Mouse (Mus musculus): ENCODE data around the gene Gpr1.
"Not testable (repeated sequence)": the region's sequence is repeated elsewhere in the genome, so short reads cannot be mapped to it uniquely, and the experiment has no call there.

Gene Gpr1

DNA sequence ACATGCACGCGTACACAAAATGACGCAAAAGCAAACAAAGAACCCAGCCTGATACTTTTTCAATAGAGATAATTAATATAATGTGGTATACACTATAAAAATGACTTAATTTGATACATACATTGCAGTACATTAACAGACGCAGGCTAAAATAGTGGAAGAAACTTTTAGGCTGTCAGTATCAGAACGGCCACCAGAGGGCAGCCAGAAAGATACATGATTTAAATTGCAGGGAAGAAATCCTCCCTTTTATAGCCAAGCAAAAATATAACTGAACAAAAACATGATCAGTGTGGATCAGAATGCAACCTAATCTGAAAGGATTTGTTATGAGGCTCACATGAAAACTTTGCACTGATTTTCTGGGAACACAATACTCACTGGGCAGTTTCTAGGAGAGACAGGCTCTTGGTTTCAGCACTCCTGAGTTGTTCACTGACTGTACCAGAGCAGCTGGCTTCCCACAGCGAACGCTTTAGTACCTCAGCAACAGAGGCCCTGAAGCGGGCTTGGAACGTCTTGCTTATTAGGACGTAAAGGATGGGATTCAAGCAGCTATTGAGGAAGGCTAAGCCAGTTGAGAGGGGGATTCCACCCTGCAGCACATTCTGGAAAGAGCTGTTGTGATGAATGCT is 31.6 kb downstream of the Gpr1 start:
- in situ Hi-C loops (cut with MboI; ENCODE audit: unreplicated experiment in 2 of 2), result loop anchor here in 1 of 2 experiments (25.0 kb wide), 1 partner anchor 555 kb away; the partner anchor contains the start of genes Fastkd2 and Mdh1b

DNA sequence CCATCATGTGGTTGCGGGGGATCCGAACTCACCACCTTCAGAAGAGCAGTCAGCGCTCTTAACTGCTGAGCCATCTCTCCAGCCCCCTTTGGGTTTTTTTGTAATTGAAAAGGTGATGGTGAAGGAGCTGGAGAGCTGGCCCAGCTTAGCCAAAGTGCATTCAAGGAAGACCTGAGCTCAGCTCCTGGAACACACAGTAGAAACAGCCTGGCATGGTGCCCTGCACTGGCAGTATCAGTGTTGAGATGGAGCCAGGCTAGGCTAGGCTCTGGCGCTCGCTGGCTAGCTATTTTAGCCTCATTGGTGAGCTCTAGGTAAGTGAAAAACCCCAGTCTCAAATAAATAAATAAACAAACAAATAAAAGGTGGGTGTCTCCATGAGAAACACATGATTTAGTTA is 32.1 kb downstream of the Gpr1 start:
- in situ Hi-C loops (cut with MboI; ENCODE audit: unreplicated experiment in 2 of 2), result loop anchor here in 1 of 2 experiments (25.0 kb wide), 1 partner anchor 555 kb away; the partner anchor contains the start of genes Fastkd2 and Mdh1b

DNA sequence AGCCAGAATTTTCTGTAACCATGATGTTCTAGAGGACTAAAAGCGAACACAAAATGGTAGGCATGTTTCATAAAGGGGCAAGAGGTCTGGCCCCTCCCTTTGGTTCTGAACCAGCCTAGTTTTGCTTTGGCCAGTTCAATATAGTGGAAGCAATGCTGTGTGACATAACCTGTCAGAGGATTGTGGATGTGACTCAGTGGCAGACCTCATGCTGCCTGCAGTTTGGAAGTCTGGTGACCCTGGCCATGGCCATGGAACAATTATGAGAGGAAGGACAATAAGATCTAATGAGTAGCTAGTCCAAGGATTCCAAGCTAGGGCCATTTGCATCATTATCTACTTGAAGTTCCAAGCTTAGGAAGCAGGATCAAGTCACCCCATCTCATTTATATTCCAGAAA is 32.9 kb downstream of the Gpr1 start:
- in situ Hi-C loops (cut with MboI; ENCODE audit: unreplicated experiment in 2 of 2), result loop anchor here in 1 of 2 experiments (25.0 kb wide), 1 partner anchor 556 kb away; the partner anchor contains the start of genes Fastkd2 and Mdh1b

DNA sequence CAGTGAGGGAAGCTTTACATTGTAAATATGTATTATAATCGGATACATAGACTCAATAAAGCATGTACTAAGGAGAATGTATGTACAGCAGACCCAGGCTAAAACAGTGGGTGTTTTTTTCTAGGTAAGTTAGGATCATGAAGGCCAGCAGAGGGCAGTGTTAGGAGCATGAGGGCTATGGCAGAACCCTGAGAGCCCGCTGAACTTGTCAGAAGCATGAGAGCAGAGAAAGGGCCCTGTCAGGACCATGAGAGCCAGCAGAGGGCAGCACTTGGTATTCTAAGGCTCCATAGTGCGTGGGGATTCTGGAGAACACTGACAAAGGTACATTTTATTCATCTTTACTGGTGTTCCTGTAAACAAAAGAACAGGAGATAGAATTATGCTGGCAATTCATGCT is 33.3 kb downstream of the Gpr1 start:
- in situ Hi-C loops (cut with MboI; ENCODE audit: unreplicated experiment in 2 of 2), result loop anchor here in 1 of 2 experiments (25.0 kb wide), 1 partner anchor 556 kb away; the partner anchor contains the start of genes Fastkd2 and Mdh1b

DNA sequence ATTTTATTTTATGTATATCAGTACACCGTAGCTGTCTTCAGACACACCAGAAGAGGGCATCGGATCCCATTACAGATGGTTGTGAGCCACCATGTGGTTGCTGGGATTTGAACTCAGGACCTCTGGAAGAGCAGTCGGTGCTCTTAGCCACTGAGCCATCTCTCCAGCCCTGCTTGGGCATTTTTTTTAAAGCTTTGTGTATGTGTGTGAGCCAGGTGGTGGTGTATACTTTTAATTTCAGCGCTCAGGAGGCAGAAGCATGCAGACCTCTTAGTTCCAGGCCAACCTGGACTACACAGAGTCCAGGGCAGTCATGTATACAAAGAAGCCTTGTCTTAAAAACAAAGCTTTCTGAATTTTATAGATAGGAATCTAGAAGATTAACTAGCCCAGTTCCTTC is 33.8 kb downstream of the Gpr1 start:
- in situ Hi-C loops (cut with MboI; ENCODE audit: unreplicated experiment in 2 of 2), result loop anchor here in 1 of 2 experiments (25.0 kb wide), 1 partner anchor 557 kb away; the partner anchor contains the start of genes Fastkd2 and Mdh1b

DNA sequence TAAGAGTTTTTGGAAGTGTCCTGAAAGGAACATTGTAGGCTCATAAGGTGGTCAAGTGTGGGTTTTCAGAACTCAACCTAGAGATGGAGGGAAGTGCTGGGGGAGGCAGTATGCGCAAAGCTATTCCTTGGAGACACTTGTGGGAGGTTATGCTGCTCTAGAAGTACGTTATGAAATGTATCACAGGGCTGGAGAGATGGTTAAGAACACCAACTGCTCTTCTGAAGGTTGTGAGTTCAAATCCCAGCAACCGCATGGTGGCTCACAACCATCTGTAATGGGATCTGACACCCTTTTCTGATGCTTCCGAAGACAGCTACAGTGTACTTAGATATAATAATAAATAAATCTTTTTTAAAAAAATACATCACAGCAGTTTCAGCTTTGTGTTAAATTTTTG is 34.2 kb downstream of the Gpr1 start:
- in situ Hi-C loops (cut with MboI; ENCODE audit: unreplicated experiment in 2 of 2), result loop anchor here in 1 of 2 experiments (25.0 kb wide), 1 partner anchor 557 kb away; the partner anchor contains the start of genes Fastkd2 and Mdh1b

DNA sequence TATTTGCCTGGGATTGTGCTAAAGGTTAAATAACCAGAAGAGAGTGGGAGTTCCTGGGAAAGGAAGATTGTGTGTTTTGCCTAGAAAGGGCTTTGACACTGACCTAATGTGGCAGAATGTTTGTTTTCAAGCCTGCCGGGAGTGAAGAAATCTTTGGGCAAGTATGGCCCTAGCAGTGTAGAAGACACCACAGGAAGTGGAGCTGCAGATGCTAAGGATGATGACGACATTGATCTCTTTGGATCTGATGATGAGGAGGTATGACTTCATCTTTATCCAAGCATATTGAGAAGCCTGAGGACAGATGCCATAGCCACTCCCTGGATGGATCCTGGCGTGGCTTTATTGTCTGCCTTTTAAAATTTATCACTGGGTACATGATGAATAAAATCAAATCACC is 36.0 kb downstream of the Gpr1 start:
- in situ Hi-C loops (cut with MboI; ENCODE audit: unreplicated experiment in 2 of 2), result loop anchor here in 1 of 2 experiments (5.0 to 25.0 kb wide), 2 partner anchors 61 to 559 kb away; partner anchors contain the start of genes Fastkd2 and Mdh1b

DNA sequence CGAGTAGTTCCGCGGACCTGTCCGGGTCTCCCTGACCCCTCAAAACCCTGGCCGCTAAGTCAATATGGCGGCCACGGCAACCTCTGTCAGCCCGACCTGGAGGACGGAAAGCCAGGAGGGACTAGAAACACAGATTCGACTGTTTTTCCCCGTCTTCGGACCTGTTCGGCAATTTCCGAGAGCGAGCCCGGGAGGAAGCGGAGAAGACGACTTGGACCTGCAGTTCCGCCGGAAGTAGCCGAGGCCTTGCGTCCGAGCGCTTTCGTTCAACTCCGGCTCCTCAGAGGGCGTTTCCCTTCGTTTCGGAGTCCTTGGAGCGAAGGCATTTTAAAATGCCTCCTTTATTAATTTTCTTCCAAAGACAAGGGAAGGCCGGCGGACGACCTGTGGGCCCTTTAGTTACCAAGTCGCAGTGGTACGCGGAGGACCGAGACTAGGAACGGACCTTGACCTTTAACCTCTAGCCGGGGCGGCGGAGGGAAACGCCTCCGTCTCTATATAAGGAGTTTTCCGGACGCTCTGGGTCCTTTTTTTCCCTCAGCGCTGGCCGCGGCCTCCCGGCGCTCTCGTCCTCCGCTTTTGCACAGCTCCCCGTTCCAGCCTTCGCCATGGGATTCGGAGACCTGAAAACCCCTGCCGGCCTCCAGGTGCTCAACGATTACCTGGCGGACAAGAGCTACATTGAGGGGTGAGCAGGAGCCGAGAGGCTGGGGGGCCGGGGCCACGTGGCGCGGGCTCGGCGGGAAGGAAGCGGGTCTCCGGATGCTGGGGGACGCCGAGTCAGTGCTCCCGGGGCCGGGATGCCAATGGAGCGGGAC is 37.5 kb downstream of the Gpr1 start, which contains the start of the genes Eef1b2 and Ndufs1:
Gene Eef1b2 (plus strand): TSS at position 222 of the 818 bp plus-strand sequence.
Gene Ndufs1 (minus strand): TSS at position 230 of the 818 bp plus-strand sequence.
- in situ Hi-C loops (cut with MboI; ENCODE audit: unreplicated experiment in 2 of 2), result loop anchor here in 1 of 2 experiments (5.0 to 25.0 kb wide), 2 partner anchors 60 to 560 kb away; partner anchors contain the start of genes Fastkd2 and Mdh1b

DNA sequence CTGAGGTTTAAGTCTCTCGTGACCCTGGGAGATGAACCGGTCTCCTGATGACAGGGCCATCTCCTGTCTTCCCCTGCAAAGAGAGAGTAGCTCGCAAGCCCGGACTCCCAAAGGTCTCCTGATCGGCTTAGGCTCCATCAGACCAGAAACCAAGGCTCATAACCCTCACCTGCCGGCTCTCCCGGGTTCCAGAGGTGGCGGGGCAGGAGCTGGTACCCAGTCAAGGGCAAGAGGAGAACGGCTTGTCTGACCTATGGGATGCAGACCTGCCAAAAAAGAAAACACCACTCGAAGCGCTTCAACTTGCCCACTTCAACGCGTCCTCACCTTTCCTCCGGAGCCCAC is 38.1 kb downstream of the Gpr1 start:
- in situ Hi-C loops (cut with MboI; ENCODE audit: unreplicated experiment in 2 of 2), result loop anchor here in 1 of 2 experiments (5.0 to 25.0 kb wide), 2 partner anchors 59 to 561 kb away; partner anchors contain the start of genes Fastkd2 and Mdh1b

DNA sequence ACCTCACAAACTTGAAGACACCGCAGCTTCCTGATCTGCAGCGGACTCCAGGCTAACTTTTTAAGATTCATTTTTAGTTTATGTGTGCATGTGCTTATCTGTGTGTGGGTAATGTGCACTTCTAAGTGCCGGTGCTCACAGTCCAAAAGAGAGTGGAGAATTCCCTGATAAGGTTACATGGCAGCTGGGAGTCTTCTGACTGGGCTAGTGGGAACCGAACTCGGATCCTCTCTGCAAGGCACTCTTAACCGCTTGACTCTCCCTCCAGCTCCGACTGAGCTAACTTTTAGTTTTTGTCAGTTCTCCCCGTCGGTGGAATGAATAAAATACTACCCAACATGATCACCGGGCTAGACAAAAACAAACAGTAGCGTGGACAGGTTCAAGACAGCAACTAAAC is 38.5 kb downstream of the Gpr1 start:
- in situ Hi-C loops (cut with MboI; ENCODE audit: unreplicated experiment in 2 of 2), result loop anchor here in 1 of 2 experiments (5.0 to 25.0 kb wide), 2 partner anchors 59 to 561 kb away; partner anchors contain the start of genes Fastkd2 and Mdh1b

DNA sequence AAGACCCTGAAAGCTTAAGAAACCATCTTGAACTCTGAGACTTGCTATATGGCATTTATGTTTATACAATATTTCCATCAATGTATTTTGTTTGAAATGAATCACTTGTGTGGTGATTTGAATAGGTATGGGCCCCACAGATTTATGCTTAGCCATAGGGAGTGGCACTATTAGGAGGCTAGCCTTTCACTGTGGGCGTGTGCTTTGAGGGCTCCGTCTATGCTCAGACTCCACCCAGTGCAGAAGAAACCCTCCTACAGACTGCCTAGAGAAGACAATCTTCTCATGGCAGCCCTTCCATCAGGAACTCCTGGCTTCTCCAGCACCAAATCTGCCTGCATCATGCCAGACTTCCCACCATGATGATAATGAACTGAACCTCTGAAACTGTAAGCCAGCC is 45.7 kb downstream of the Gpr1 start:
- in situ Hi-C loops (cut with MboI; ENCODE audit: unreplicated experiment in 2 of 2), result no loop called here

DNA sequence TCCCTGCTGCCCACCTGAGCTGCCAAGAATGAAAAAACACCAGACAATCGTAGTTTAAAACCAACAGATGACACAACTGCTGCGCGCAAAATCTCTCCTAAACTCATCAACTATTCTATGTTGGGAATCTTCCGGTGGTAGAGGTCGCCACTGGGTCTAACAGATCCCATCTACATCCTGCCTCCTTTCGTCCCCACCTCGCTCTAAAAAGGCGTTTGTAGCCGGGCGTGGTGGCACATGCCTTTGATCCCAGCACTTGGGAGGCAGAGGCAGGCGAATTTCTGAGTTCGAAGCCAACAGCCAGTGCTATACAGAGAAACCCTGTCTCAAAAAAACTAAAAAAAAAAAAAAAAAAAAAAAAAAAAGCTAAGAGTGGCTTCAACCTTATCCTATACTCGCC is 74.1 kb downstream of the Gpr1 start:
- in situ Hi-C loops (cut with MboI; ENCODE audit: unreplicated experiment in 2 of 2), result no loop called here

DNA sequence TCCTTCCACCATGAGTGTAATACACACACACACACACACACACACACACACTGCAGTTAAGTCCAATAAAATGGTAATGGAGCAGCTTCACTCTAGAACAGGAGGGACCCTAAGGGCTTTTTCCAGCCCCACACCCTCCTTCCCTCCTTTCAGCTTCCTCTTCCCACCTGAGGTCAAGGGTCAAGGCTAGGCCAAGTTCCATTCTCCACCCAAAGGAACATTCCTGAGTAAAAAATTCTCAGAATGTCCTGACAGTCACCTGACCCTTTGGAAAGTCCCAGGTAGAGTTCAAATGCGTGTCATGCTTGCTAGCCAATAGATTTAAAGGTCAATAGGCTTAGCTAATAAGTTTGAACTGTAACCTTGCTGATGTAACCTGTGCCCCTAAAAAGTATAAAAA is 75.8 kb downstream of the Gpr1 start:
- in situ Hi-C loops (cut with MboI; ENCODE audit: unreplicated experiment in 2 of 2), result not testable (repeated sequence)

DNA sequence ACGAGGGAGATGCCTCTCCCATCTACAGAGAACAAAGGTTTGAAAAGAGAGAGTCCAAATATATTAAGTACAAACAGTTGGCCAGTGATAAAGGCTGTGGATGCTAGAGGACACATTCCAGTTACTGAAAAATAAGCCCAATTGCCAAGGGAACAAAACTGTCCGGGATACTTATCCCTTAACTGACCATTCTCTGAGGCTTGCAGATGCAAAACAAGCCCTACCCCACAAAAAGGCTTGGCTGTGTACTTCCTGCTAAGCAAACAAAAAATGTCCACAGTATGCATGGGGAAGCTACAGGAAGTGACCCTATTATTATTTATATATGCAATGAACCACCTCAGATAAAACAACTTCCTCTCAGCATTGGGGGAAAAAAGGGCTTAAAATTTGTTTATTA is 76.4 kb downstream of the Gpr1 start:
- in situ Hi-C loops (cut with MboI; ENCODE audit: unreplicated experiment in 2 of 2), result no loop called here

DNA sequence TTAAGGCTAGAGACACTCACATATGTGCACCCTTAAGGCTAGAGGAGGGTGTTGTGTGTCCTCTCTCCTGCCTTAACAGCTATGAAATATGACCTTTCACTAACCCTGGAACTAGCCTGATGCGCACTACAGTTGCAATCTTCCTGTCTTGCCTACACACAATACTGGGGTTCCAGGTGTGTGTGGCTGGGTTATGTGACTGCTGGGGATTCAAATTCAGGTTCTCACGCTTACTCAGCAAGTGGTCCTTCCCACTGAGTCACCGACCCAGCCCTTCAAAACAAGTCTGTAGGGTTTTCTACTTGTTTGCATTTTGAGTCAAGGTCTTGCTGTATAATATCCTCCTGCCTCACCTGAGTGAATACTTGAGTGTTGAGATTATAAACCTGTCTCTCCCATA is 79.8 kb downstream of the Gpr1 start:
- in situ Hi-C loops (cut with MboI; ENCODE audit: unreplicated experiment in 2 of 2), result no loop called here
